Mouse (Mus musculus) CH12.LX (cell line): ENCODE data around the gene Gm815. TPM values are rescaled to one million over a fixed set of nuclear protein-coding genes. Genes with fewer than 3 reads are reported as not detected.

Experiments
- DNase-seq: peaks from one replicate; pipeline ENCODE4 v3.0.0-alpha.2; 2013; ENCODE audit errors: extremely low read depth
- H3K27ac ChIP-seq: 2 replicates; pipeline ENCODE4 v1.5.1; 2012; ENCODE audit warnings: low read depth, mild to moderate bottlenecking, control low read depth, moderate library complexity; ENCODE audit not compliant: insufficient read depth
- H3K27me3 ChIP-seq: replicated peaks from 2 replicates; pipeline ENCODE3; 2012; ENCODE audit warnings: inconsistent platforms
- H3K36me3 ChIP-seq, 2 experiments: replicated peaks in 1 of 2; 2 replicates each; pipeline versions ENCODE3 to v1.6.1; 2012; ENCODE audit warnings: inconsistent platforms in 1 of 2, low read length in 1 of 2, mild to moderate bottlenecking in 1 of 2, mixed read lengths in 1 of 2, moderate library complexity in 1 of 2; ENCODE audit not compliant: control insufficient read depth in 1 of 2, insufficient read depth in 1 of 2
- H3K4me1 ChIP-seq, 2 experiments: 2 replicates each; pipeline ENCODE4 v1.6.1; 2012; ENCODE audit warnings: inconsistent platforms in 1 of 2, moderate library complexity in 1 of 2; ENCODE audit not compliant: insufficient read depth in 2 of 2, control insufficient read depth in 1 of 2
- H3K4me2 ChIP-seq: 2 replicates; pipeline ENCODE4 v1.6.1; 2012; ENCODE audit warnings: low read depth, mild to moderate bottlenecking, control low read depth; ENCODE audit not compliant: poor library complexity, insufficient read depth, severe bottlenecking
- H3K4me3 ChIP-seq, 3 experiments: fragments of 150-350 bp in 1 of 3; sonication (generic) in 1 of 3; replicated peaks in 1 of 3; 2 replicates each; pipeline versions ENCODE3 to v1.5.1; 2011 to 2012; ENCODE audit warnings: low read depth in 2 of 3, low read length in 2 of 3, mild to moderate bottlenecking in 2 of 3, moderate library complexity in 2 of 3, control low read depth in 1 of 3, improper control_type of control experiment in 1 of 3, inconsistent platforms in 1 of 3, mixed read lengths in 1 of 3; ENCODE audit not compliant: poor library complexity in 1 of 3
- H3K79me2 ChIP-seq: replicated peaks from 2 replicates; pipeline ENCODE4 v1.6.1; 2012; ENCODE audit warnings: mild to moderate bottlenecking, moderate library complexity; ENCODE audit not compliant: control insufficient read depth, poor library complexity, insufficient read depth, severe bottlenecking; ENCODE audit errors: extremely low read depth
- H3K9ac ChIP-seq: 2 replicates; pipeline ENCODE4 v1.6.1; 2012; ENCODE audit warnings: low read depth, mild to moderate bottlenecking, control low read depth, moderate library complexity; ENCODE audit not compliant: insufficient read depth
- H3K9me3 ChIP-seq: replicated peaks from 2 replicates; pipeline ENCODE3; 2012; ENCODE audit warnings: low read length, inconsistent platforms, mixed read lengths
- BHLHE40 ChIP-seq: IDR thresholded peaks from 2 replicates; pipeline ENCODE4 v1.6.1; 2011; ENCODE audit warnings: mild to moderate bottlenecking, low read depth, low read length, improper control_type of control experiment
- CHD1 ChIP-seq: IDR thresholded peaks from 2 replicates; pipeline ENCODE4 v1.6.1; 2012; ENCODE audit warnings: low read depth, low read length, improper control_type of control experiment, inconsistent platforms
- EP300 ChIP-seq: IDR thresholded peaks from 2 replicates; pipeline ENCODE4 v1.6.1; 2011; ENCODE audit warnings: low read length, improper control_type of control experiment
- ETS1 ChIP-seq: conservative IDR thresholded peaks from 2 replicates; pipeline ENCODE4 v1.6.1; 2012; ENCODE audit warnings: low read depth, mild to moderate bottlenecking, inconsistent platforms, low read length, improper control_type of control experiment, moderate library complexity
- HCFC1 ChIP-seq: IDR thresholded peaks from 2 replicates; pipeline ENCODE4 v1.6.1; 2012; ENCODE audit warnings: low read depth, mild to moderate bottlenecking, inconsistent platforms, low read length, improper control_type of control experiment
- IRF4 ChIP-seq: IDR thresholded peaks from 2 replicates; pipeline ENCODE4 v1.6.1; 2014; ENCODE audit warnings: low read depth, mild to moderate bottlenecking, inconsistent platforms, low read length, improper control_type of control experiment
- MAFK ChIP-seq: IDR thresholded peaks from 2 replicates; pipeline ENCODE4 v1.6.1; 2011; ENCODE audit warnings: low read length, improper control_type of control experiment; ENCODE audit not compliant: insufficient replicate concordance
- MAX ChIP-seq: IDR thresholded peaks from 2 replicates; pipeline ENCODE4 v1.6.1; 2011; ENCODE audit warnings: low read length, improper control_type of control experiment
- MYC ChIP-seq: IDR thresholded peaks from 2 replicates; pipeline ENCODE4 v1.6.1; 2011; ENCODE audit warnings: low read depth, mild to moderate bottlenecking, improper control_type of control experiment, low read length
- NRF1 ChIP-seq: IDR thresholded peaks from 2 replicates; pipeline ENCODE4 v1.6.1; 2014; ENCODE audit warnings: low read depth, mild to moderate bottlenecking, inconsistent platforms, low read length, improper control_type of control experiment, moderate library complexity
- POLR2AphosphoS2 ChIP-seq: IDR thresholded peaks from 2 replicates; pipeline ENCODE4 v1.6.1; 2011; ENCODE audit warnings: low read depth, low read length, improper control_type of control experiment
- SIN3A ChIP-seq: IDR thresholded peaks from 2 replicates; pipeline ENCODE4 v1.6.1; 2012; ENCODE audit warnings: low read length, improper control_type of control experiment, inconsistent platforms
- TCF12 ChIP-seq: IDR thresholded peaks from 2 replicates; pipeline ENCODE4 v1.6.1; 2014; ENCODE audit warnings: low read depth, mild to moderate bottlenecking, inconsistent platforms, low read length, improper control_type of control experiment
- UBTF ChIP-seq: IDR thresholded peaks from 2 replicates; pipeline ENCODE4 v1.6.1; 2012; ENCODE audit warnings: low read depth, mild to moderate bottlenecking, inconsistent platforms, low read length, improper control_type of control experiment, moderate library complexity
- USF1 ChIP-seq: IDR thresholded peaks from 2 replicates; pipeline ENCODE4 v1.6.1; 2014; ENCODE audit warnings: low read depth, mild to moderate bottlenecking, inconsistent platforms, low read length, improper control_type of control experiment
- ZC3H11A ChIP-seq: IDR thresholded peaks from 2 replicates; pipeline ENCODE4 v1.6.1; 2012; ENCODE audit warnings: low read depth, mild to moderate bottlenecking, inconsistent platforms, low read length, improper control_type of control experiment
- dilution Hi-C: fragments of 300-500 bp; cut with MboI; formaldehyde crosslinking; loops from 2 replicates; pipeline ENCODE4 v1.14.3; 2020; ENCODE audit warnings: low sequenced_read_pairs; ENCODE audit not compliant: extremely low pct_unique_long_range_greater_than_20kb, extremely low pct_ligation_motif_present
- in situ Hi-C: fragments of 300-500 bp; cut with MboI; formaldehyde crosslinking; loops from 3 replicates; pipeline ENCODE4 v1.14.3; 2019; ENCODE audit warnings: low sequenced_read_pairs, low pct_ligation_motif_present, low pct_unique_long_range_greater_than_20kb, mixed read lengths
- polyA plus RNA-seq: library from polyadenylated mRNA; unstranded; fragments of >175 nt; gene quantifications from 2 replicates; pipeline ENCODE4 v1.2.1, GENCODE M21; 2012; ENCODE audit warnings: low read depth; ENCODE audit not compliant: insufficient read length
- total RNA-seq, 2 experiments: library from RNA; depleted of rRNA; stranded (reverse); fragments of 300-350 nt in 1 of 2; fragments of >200 nt in 1 of 2; gene quantifications; 2 replicates each; pipeline ENCODE4 v1.2.3; 2012 to 2014

The Gm815 gene
- total and polyA plus RNA-seq, 3 experiments, result not detected

GRCm38 (mm10) chr19:26852325-26852900 lies 33.3 kb upstream of the Gm815 start:
- dilution Hi-C loops, result no loop called here
- Histone ChIP-seq H3K9ac (no peak overlapping the region), H3K79me2 (no peaks in the 10 kb centered on the region), H3K27me3 (no peaks in the 10 kb centered on the region), H3K4me2 (no peak overlapping the region), H3K4me3 (no peak overlapping the region), H3K27ac (no peak overlapping the region), H3K4me1 (peaks cover 2 to 31% of the 10 kb centered on the region in 2 experiments; a peak in 3 of 4 replicates), H3K9me3 (no peaks in the 10 kb centered on the region), H3K36me3 (no peaks in the 10 kb centered on the region)
- in situ Hi-C loops, result no loop called here
- no peak for DNase-seq
- TF ChIP-seq NRF1 (no peak), POLR2AphosphoS2 (no peak), UBTF (no peak), SIN3A (no peak), ETS1 (no peak), USF1 (no peak), TCF12 (no peak)

- dilution Hi-C loops (no loop called here), in situ Hi-C loops (no loop called here)
- Histone ChIP-seq H3K9me3 (no peaks in the 10 kb centered on the region), H3K36me3 (no peaks in the 10 kb centered on the region), H3K27me3 (no peaks in the 10 kb centered on the region), H3K79me2 (no peaks in the 10 kb centered on the region), H3K27ac (no peak overlapping the region), H3K4me1 (peaks cover 2 to 31% of the 10 kb centered on the region in 2 experiments; a peak in 3 of 4 replicates), H3K4me3 (no peak overlapping the region)
- peak; percentile 31 for DNase-seq
- TF ChIP-seq ZC3H11A, result no peak
- TF ChIP-seq CHD1, result no peak
- no peak for TF ChIP-seq MAFK
- TF ChIP-seq BHLHE40, result peak; percentile 88
- TF ChIP-seq EP300, result peak; percentile 59
- TF ChIP-seq IRF4, result peak; percentile 63; the same call in 1 of the 2 replicates
- no peak for TF ChIP-seq HCFC1
- TF ChIP-seq MAX, result peak; percentile 54; the same call in 1 of the 2 replicates
- peak; percentile 71 for TF ChIP-seq MYC
- TF ChIP-seq, all 38 proteins: peak for 5
- Histone ChIP-seq H3K4me2 (no peak overlapping the region), H3K9ac (no peak overlapping the region)
These were observed 31.9 kb upstream of the Gm815 start for GRCm38 (mm10) chr19:26853701-26854282.
